Mouse (Mus musculus): ENCODE measurements around the gene Vopp1. TPM values are rescaled to one million over a fixed set of nuclear protein-coding genes. Genes with fewer than 3 reads are reported as not detected.

Vopp1 gene
- polyA plus RNA-seq, 1 experiment from 2014 or later: 38.0 TPM

GRCm38 (mm10) chr6:57701686-57702085 is 123.3 kb downstream of the Vopp1 start:
- no peak overlapping the region for H3K4me3 ChIP-seq (ENCODE audit: inconsistent target)
- no peaks in the 10 kb centered on the region for H3K36me3 ChIP-seq (ENCODE audit: inconsistent target)
- WGBS (ENCODE audit: missing documents): 92% methylated on average over 4 of the region's 4 CpGs
- peaks cover 28% of the 10 kb centered on the region for H3K79me2 ChIP-seq (ENCODE audit: inconsistent target)
- no peak overlapping the region for H3K27ac ChIP-seq

DNA sequence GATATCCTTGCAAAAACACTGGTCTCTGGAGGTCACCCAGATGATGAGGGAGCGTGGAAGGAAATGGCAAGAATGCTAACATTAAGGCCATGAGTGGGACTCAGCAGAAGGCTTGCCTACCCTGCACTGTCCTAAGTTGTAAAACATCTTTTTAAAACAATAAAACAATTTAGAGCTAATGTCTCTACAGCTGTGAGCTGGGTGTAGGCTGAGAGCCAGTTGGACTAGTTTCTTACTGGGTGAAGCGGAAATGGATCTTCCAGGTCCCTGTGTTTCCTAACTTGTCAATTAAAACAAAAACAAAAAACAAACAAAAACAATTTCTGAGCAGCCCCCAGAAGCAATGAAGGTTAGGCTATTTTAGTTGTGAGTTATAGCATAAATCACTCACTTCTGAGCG is 131.8 kb downstream of the Vopp1 start:
- no peak overlapping the region for H3K27ac ChIP-seq
- no peaks in the 10 kb centered on the region; the same call in 1 of the 2 replicates for H3K79me2 ChIP-seq (ENCODE audit: inconsistent target)
- no peaks in the 10 kb centered on the region for H3K36me3 ChIP-seq (ENCODE audit: inconsistent target)
- H3K4me3 ChIP-seq (ENCODE audit: inconsistent target): no peak overlapping the region
- 97% methylated on average over 3 of the region's 3 CpGs for WGBS (ENCODE audit: missing documents)

DNA sequence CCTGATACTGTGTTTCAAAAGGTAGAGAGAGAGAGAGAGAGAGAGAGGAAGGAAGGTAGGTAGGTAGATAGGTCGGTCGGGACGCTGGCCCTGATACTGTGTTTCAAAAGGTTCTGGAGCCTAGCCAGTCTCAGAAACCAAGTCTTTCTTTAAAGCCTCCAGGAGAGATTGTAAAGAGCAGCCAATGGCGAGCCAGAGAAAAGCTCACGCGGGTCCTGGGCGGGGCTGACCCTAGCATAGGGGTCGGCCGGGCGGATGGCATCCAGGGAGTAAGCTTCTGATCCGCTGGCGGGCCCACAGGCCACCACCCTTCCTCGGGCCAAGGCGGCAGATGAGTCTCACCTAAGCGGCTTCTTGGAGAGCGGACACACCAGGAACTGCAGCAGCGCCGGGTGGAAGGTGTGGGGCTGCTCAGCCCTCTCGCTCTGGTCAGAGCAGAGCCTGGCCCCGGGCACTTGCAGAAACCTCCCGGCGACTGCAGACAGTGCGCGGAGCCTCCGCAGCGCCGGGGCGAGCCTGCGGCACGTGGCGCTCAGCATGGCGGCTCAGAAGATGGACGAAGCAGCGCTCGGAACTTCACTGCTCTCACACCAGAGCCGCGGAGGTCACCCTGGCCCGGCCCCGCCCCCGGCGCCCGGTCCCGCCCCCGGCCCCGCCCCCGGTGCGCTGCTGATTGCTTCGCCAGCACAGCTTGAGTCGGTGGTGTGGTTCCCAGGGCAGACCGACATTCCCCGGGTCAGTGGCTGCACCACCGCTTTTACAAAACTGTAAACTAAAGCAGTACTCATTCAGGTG is 133.3 kb downstream of the Vopp1 start, which contains the start of gene Pyurf:
Gene Pyurf (minus strand): TSS at position 612 of the 795 bp plus-strand sequence.
- Histone ChIP-seq H3K4me3 (ENCODE audit: inconsistent target) (peak within 1 kb of the TSS; percentile 48), H3K36me3 (ENCODE audit: inconsistent target) (no peaks in the 10 kb centered on the region), H3K79me2 (ENCODE audit: inconsistent target) (no peaks in the 10 kb centered on the region; the same call in 1 of the 2 replicates), H3K27ac (peak within 1 kb of the TSS; percentile 53)
- under 1% methylated on average over 48 of the region's 52 CpGs for WGBS (ENCODE audit: missing documents)

GRCm38 (mm10) chr6:57684156-57684555 is 140.8 kb downstream of the Vopp1 start:
- H3K4me3 ChIP-seq (ENCODE audit: inconsistent target): no peak overlapping the region
- WGBS (ENCODE audit: missing documents): 100% methylated on average over 1 of the region's 1 CpGs

More at GRCm38 (mm10) chr6:57684156-57684555, 140.8 kb downstream of the Vopp1 start:
- Histone ChIP-seq H3K27ac (no peak overlapping the region), H3K79me2 (ENCODE audit: inconsistent target) (no peaks in the 10 kb centered on the region), H3K36me3 (ENCODE audit: inconsistent target) (no peaks in the 10 kb centered on the region)

Other genes with a start within 250 kb of the Vopp1 start
- 21.4 to 62.2 TPM (median 23.5 TPM) in 3 replicates for gene Herc6, start 244.2 kb downstream of the Vopp1 start, polyA plus RNA-seq (2018)
- 4.9 to 6.6 TPM (median 6.6 TPM) in 3 replicates for gene Pyurf, start 133.1 kb downstream of the Vopp1 start, polyA plus RNA-seq (2018)
- 14.3 to 18.0 TPM (median 15.4 TPM) in 3 replicates for gene Lancl2, start 122.6 kb downstream of the Vopp1 start, polyA plus RNA-seq (2018)
- gene Vmn1r21, start 25.2 kb upstream of the Vopp1 start, polyA plus RNA-seq (2018): not detected in 3 replicates
- not detected in 3 replicates for gene Vmn1r22, start 82.9 kb upstream of the Vopp1 start, polyA plus RNA-seq (2018)
- gene Vmn1r23, start 101.7 kb upstream of the Vopp1 start, polyA plus RNA-seq (2018): not detected in 3 replicates
- not detected in 3 replicates for gene Vmn1r24, start 136.3 kb upstream of the Vopp1 start, polyA plus RNA-seq (2018)
- not detected in 3 replicates for gene Vmn1r25, start 155.7 kb upstream of the Vopp1 start, polyA plus RNA-seq (2018)
- gene Vmn1r26, start 190.0 kb upstream of the Vopp1 start, polyA plus RNA-seq (2018): not detected in 3 replicates

Measured in macrophage (primary cell).